Mouse (Mus musculus) ES-Bruce4 (cell line): ENCODE data around the gene Metap2. TPM values are rescaled to one million over a fixed set of nuclear protein-coding genes. Genes with fewer than 3 reads are reported as not detected.
A peak's percentile ranks its signal among the peaks of the same experiment; 100 is the strongest.
"Not testable (repeated sequence)": the region's sequence is repeated elsewhere in the genome, so short reads cannot be mapped to it uniquely, and the experiment has no call there.

ENCODE experiments used
- H3K27ac ChIP-seq: 2 replicates; pipeline ENCODE4 v1.5.1; 2012; ENCODE audit warnings: low read length, inconsistent platforms; ENCODE audit not compliant: insufficient read depth
- H3K27me3 ChIP-seq: 2 replicates; pipeline ENCODE4 v1.6.1; 2012; ENCODE audit warnings: mild to moderate bottlenecking, low read length, inconsistent platforms; ENCODE audit not compliant: control insufficient read depth, poor library complexity, insufficient read depth, severe bottlenecking
- H3K36me3 ChIP-seq: 2 replicates; pipeline ENCODE4 v1.6.1; 2012; ENCODE audit warnings: inconsistent platforms, mild to moderate bottlenecking, low read length, moderate library complexity; ENCODE audit not compliant: control insufficient read depth, poor library complexity, insufficient read depth, severe bottlenecking
- H3K4me1 ChIP-seq: one replicate; pipeline ENCODE4 v1.8.1; 2011; ENCODE audit warnings: low read length; ENCODE audit not compliant: control insufficient read depth, insufficient read depth
- H3K4me3 ChIP-seq: 2 replicates; pipeline ENCODE4 v1.5.1; 2011; ENCODE audit warnings: low read depth, mild to moderate bottlenecking, low read length
- H3K9ac ChIP-seq: 2 replicates; pipeline ENCODE4 v1.6.1; 2012; ENCODE audit warnings: low read depth, mild to moderate bottlenecking, inconsistent platforms; ENCODE audit not compliant: poor library complexity, severe bottlenecking
- H3K9me3 ChIP-seq: replicated peaks from 2 replicates; pipeline ENCODE4 v1.6.1; 2012; ENCODE audit warnings: mild to moderate bottlenecking, low read length, inconsistent platforms; ENCODE audit not compliant: control insufficient read depth, poor library complexity, insufficient read depth, severe bottlenecking
- CTCF ChIP-seq: IDR thresholded peaks from one replicate; pipeline ENCODE4 v1.8.1; 2011; ENCODE audit warnings: low read depth, low read length
- EP300 ChIP-seq: IDR thresholded peaks from 2 replicates; pipeline ENCODE4 v1.6.1; 2011; ENCODE audit warnings: low read depth, low read length; ENCODE audit not compliant: insufficient read depth
- POLR2A ChIP-seq: IDR thresholded peaks from one replicate; pipeline ENCODE4 v1.8.1; 2011; ENCODE audit warnings: low read length; ENCODE audit not compliant: insufficient read depth
- polyA plus RNA-seq: library from polyadenylated mRNA; stranded (reverse); fragments of >200 nt; gene quantifications from 2 replicates; pipeline ENCODE4 v1.2.4, GENCODE M21; 2011; ENCODE audit warnings: low read depth; ENCODE audit not compliant: missing spikeins, insufficient read depth, insufficient read length

Gene Metap2
- polyA plus RNA-seq, 1 experiment: 328 TPM

- no peak overlapping the region for H3K4me3 ChIP-seq
- peaks cover 47% of the 10 kb centered on the region for H3K36me3 ChIP-seq
- H3K27ac ChIP-seq: no peak overlapping the region
- H3K27me3 ChIP-seq: no peaks in the 10 kb centered on the region
- H3K4me1 ChIP-seq: peaks cover 2% of the 10 kb centered on the region
- H3K9me3 ChIP-seq: no peaks in the 10 kb centered on the region
- H3K9ac ChIP-seq: no peak overlapping the region
- no peak for TF ChIP-seq EP300
- no peak for TF ChIP-seq POLR2A
- TF ChIP-seq CTCF: no peak
Measured at GRCm38 (mm10) chr10:93868401-93868800, 28.5 kb downstream of the Metap2 start.

- no peaks in the 10 kb centered on the region for H3K4me1 ChIP-seq
- H3K4me3 ChIP-seq: no peak overlapping the region
- no peak overlapping the region for H3K27ac ChIP-seq
- H3K27me3 ChIP-seq: no peaks in the 10 kb centered on the region
- H3K9ac ChIP-seq: no peak overlapping the region
- TF ChIP-seq POLR2A (no peak), EP300 (no peak), CTCF (no peak)
- H3K36me3 ChIP-seq: peaks cover 23% of the 10 kb centered on the region
- no peaks in the 10 kb centered on the region for H3K9me3 ChIP-seq
Measured at GRCm38 (mm10) chr10:93856095-93856494, 40.8 kb downstream of the Metap2 start.

- Histone ChIP-seq H3K27me3 (no peaks in the 10 kb centered on the region), H3K4me1 (no peaks in the 10 kb centered on the region), H3K9me3 (no peaks in the 10 kb centered on the region), H3K4me3 (no peak overlapping the region), H3K9ac (no peak overlapping the region), H3K27ac (no peak overlapping the region), H3K36me3 (peaks cover 17% of the 10 kb centered on the region)
- TF ChIP-seq EP300: no peak
- no peak for TF ChIP-seq CTCF
- TF ChIP-seq POLR2A: no peak
Measured at GRCm38 (mm10) chr10:93855126-93855525, 41.8 kb downstream of the Metap2 start.

GRCm38 (mm10) chr10:93846706-93847105, 50.2 kb downstream of the Metap2 start:
- H3K36me3 ChIP-seq: peaks cover 2% of the 10 kb centered on the region; the same call in 1 of the 2 replicates
- no peaks in the 10 kb centered on the region for H3K4me1 ChIP-seq
- no peaks in the 10 kb centered on the region for H3K9me3 ChIP-seq
- no peaks in the 10 kb centered on the region for H3K27me3 ChIP-seq
- no peak overlapping the region for H3K27ac ChIP-seq
- no peak overlapping the region for H3K4me3 ChIP-seq
- no peak overlapping the region for H3K9ac ChIP-seq
- TF ChIP-seq POLR2A (no peak), EP300 (no peak), CTCF (no peak)

GRCm38 (mm10) chr10:93835115-93835514, 61.8 kb downstream of the Metap2 start:
- not testable (repeated sequence) for H3K4me1 ChIP-seq, H3K9me3 ChIP-seq
- peaks cover 10% of the 10 kb centered on the region for H3K27me3 ChIP-seq

GRCm38 (mm10) chr10:93834394-93834745, 62.5 kb downstream of the Metap2 start:
- Histone ChIP-seq H3K9me3 (no peaks in the 10 kb centered on the region), H3K4me3 (peak overlapping the region; percentile 84), H3K27me3 (peaks cover 10% of the 10 kb centered on the region), H3K27ac (no peak overlapping the region), H3K36me3 (no peaks in the 10 kb centered on the region), H3K4me1 (no peaks in the 10 kb centered on the region), H3K9ac (peak overlapping the region; percentile 80)
- TF ChIP-seq POLR2A: no peak
- no peak for TF ChIP-seq EP300
- TF ChIP-seq CTCF: no peak

More at GRCm38 (mm10) chr10:93835115-93835514, 61.8 kb downstream of the Metap2 start:
- not testable (repeated sequence) for H3K9ac ChIP-seq, H3K4me3 ChIP-seq, H3K36me3 ChIP-seq, H3K27ac ChIP-seq
